Mouse (Mus musculus) natural killer cell, adult 2 months (primary cell): ENCODE measurements at regions not wholly inside any gene's neighbourhood (a gene's known extent, or its start where the extent isn't known, plus 50 kb on each side); places are given as distances from the start of the nearest gene placed in this dataset.

Source experiments
- DNase-seq, 2 experiments: peaks; one replicate each; pipeline ENCODE4 v3.0.0; 2022; ENCODE audit warnings: low spot score in 2 of 2

DNA sequence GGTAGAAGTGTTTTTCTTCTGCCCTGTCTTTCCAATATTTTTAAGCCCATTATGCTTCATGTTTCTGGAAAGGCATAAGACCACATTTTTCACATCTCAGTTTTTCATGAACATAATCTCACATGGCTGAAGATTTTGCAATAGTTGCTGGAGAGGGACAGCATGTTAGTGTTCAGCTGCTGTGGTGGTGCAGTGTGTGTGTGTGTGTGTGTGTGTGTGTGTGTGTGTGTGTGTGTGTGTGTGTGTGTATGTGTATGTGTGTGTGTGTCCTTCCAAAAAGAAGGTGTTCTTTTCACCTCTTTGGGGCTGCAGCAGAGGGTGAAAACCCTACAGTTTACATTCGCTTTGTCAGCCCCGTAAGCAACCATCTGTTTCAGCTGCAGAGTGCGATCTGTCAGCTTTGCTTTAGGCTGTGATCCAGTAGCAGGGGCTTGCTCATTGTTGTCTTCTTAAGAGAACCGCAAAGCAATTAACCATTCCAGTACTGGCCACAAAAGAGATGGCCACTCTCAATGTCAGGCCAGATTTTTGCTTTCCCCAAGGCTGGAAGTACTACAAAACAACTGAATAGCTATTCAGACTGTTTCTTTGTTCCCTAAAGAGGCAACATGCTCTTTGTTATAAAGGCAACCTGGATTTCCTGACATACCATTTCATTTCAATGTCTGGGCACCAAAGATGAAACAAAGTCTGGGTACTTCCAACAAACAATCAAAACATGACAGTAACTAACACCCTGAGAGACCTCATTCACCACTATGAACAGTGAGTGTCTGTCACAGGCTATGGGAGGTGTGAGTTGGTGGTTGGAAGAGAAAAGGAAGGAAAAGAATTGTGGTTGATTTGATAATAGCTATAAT is 520.2 kb upstream of the Cited2 start:
- DNase-seq: no peak

- DNase-seq: no peak
These were observed 519.5 kb upstream of the Cited2 start for GRCm38 (mm10) chr10:17203416-17204110.

DNA sequence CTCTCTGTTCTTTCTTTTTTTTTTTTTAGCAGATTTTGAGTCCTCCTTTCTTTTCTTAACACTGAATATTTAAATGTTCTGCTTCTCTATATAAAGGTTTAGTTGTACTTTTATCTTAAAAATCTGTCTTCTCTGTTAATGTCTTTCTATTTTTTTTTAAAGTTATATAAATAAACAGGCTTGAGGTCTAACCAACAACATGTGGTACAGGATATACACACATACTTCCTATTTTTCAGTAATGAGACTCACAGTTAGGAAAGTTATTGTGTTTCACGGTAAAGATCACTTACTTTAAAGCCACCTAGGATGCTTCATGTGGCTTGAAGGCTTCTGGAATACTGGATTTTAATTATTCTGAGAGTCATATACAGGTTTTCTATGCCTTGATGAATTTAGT is 518.9 kb upstream of the Cited2 start:
- no peak for DNase-seq

GRCm38 (mm10) chr10:17212551-17213309 is 510.3 kb upstream of the Cited2 start:
- no peak for DNase-seq

DNA sequence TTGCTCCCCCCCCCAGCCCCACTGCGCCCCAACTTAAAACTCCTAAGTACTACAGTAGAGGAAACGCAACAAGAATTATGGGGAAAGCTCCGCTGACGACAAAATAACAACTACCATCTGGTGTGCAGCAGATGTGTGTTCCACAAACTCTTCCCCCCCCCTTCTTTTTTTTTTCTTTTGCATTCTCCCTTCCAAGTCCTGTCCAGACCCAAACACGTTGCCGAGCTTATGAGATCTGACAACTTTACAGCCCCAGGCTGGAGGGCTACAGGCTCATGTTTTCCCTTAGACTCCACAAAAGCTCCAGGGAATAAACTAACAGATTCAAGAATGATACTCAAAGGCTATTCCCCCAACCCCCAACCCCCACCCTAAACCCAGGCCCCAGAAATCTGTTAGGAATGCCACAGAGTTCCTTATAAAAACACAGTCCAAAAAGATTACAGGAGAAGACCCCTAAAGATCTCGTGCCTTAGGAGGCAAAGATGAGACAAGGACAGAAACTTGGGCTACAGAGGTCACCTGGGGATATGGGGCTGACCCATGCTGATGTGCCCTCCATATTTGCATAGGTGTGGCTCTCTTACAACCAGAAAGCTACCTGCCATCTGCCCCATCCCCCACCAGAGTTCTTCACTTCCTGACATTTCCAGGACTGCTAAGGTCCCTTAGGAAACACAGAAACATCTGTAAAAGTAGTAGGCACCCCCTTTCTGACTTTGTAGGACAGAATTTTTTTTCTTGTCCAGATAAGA is 509.5 kb upstream of the Cited2 start:
- DNase-seq: no peak

- DNase-seq: no peak
These were observed 509.0 kb upstream of the Cited2 start for GRCm38 (mm10) chr10:17214065-17214440.

- DNase-seq: no peak
These were observed 508.0 kb upstream of the Cited2 start for GRCm38 (mm10) chr10:17215029-17215428.

DNA sequence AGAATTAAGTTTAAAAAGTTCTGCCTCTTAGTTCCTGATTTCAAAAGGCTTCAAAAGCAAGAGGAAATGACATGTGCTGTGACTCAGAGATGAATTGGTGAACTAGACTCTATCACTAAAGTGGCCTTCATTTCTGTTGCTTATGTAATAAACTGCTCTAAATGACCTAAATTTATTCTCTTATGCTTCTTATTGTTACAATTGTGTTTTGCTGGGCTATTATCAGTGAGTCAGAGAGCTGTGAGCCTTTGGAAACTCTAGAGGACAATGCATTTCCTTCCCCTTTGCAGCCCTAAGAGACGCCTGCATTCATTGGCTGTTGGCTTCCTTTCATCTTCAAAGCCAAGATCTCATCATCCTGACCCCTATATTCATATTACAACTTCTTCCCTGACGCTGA is 501.5 kb upstream of the Cited2 start:
- DNase-seq: no peak

DNA sequence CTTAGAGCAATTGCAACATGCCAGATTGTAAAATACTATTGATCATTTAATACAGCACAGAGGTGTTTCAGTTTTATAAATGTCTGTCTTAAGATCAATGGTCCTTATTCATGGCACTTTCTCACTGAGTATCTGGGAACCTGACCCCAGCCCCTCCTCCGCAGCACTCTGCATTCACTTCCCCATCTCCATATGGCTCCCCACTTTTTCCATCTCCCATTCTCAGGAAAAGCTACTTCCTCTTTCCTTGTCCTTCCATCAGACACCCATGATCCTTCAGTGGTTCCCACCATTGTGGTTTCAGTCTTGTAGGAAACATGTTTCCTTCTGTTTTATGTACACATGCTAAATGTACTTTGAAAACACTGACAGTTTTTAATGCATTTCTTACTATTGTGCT is 497.3 kb upstream of the Cited2 start:
- DNase-seq: no peak

GRCm38 (mm10) chr10:17230040-17230818 is 492.8 kb upstream of the Cited2 start:
- DNase-seq: no peak

DNA sequence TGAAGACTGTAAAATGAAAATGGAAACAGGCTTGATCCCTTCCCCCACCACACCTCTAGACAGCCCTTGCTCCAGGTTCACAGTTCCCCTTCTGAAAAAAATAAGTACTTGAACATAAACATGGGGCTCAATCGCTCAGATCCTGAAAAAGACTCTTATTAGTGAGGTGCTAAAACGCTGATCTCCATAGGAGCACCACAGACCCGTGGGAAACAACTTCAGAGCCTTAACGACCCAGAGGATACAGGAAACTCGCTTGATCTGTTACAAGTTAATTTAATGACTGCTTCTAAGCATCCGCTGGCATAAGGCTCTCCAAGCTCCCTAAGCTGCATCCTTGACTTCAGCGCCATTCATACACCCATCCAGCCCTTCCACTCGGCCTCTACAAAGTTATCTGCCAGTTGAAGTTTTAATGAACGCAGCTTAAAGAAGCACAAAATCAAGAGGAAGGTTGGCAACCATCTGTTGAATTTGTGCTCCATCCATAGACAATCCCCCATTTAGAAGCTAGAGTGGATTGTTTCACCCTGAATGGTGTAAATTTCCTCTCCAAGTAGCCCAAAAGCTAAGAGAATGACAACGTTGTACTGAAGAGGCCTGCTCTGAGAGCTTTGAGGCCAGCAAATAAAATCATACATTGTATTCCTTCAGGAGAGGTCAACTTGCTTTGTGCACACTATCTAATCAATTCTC is 486.9 kb upstream of the Cited2 start:
- no peak for DNase-seq

GRCm38 (mm10) chr10:17236761-17237160 is 486.3 kb upstream of the Cited2 start:
- no peak for DNase-seq

DNA sequence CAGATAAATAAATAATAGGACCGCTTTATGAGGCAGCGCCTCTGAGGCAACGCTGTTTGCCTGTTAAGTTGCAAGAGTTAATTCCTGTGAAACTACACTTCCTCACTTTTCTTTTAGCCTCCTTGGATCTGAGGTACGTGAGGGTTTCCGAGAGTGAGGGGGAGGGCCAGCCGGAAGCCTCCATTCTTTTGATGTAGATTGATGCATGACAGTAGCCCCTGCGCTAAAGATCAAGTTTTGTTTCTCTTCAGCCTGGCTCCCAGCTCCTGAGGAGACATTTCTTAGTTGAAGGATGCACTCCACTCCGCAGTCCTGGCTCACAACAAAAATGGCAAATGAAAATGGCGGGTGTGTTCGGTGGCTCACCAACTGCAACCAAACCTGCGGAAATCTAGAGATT is 485.6 kb upstream of the Cited2 start:
- no peak for DNase-seq

- DNase-seq: no peak
These were observed 484.8 kb upstream of the Cited2 start for GRCm38 (mm10) chr10:17237918-17238850.

DNA sequence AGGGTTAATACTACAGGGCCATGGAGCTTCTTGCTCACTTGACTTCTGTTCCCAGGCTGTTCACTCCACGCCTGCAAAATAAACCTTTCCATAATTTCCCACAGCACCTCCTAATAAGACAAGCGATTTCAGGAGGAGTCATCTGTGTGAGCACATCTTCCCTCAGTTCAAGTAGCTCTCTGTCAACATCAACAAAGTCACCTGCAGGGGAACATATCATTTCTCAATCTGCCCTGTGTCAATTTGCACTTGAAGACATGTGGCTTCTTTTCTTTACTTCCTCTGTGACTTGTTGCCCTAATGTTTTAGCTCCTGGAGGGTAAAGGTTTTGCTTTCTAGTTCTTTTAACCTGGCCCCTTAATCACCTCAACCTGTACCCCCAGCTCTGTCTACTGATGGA is 474.7 kb upstream of the Cited2 start:
- no peak for DNase-seq

- no peak for DNase-seq
These were observed 470.0 kb upstream of the Cited2 start for GRCm38 (mm10) chr10:17253040-17253439.

DNA sequence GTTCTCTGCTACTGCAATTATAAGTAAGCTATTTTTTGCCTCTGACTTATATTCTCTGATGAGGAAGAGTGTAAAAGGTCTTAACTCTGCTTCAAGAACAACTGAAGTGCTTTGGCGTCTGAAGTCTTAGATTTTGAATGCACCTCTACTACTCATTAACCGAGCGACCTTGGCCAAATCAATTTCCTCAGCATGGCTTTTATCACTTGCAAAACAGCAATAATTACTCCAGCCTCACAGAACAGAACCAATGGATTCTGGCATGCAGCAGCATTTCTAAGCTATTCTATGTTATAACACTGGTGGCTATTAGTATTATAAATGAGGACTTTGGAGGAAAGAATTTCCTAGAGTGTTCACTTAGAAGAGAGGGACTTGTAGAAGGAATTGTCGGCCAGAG is 462.9 kb upstream of the Cited2 start:
- DNase-seq: no peak

- no peak for DNase-seq
These were observed 462.4 kb upstream of the Cited2 start for GRCm38 (mm10) chr10:17260615-17261014.

DNA sequence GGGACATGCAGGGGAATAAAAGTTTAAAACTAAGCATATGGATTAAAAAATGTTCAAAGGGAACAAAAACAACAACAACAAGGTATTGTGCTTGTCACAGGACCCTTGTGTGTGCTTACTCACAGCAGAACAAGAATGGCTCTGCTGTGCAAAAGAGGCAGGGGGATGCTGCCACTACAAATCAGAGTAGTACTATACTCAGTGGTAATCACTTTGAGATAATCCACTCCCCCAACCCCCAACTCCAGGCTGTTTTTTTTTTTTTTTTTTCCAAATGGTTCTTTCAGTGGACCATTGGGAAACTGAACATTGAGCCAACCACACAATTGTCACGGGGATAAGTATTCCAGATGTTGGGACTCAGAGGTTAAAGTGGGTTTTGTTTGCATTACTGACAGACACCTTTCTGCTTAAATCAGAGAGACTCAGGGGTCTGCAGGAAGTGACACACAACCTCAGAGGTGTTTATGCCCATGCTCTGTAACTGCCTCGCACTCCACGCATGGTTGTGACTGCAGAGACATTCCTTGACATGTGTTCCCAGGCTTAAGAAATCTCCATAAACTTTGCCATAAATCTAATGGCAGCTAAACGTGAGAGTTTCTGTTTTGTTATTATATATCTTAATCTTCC is 461.7 kb upstream of the Cited2 start:
- no peak for DNase-seq
